Mouse (Mus musculus) embryonic fibroblast, embryonic 13.5 days (primary cell): Measurements from ENCODE around the gene Col27a1.

ENCODE experiments used
- CTCF ChIP-seq: IDR thresholded peaks from 2 replicates; pipeline ENCODE4 v1.5.1; 2011; ENCODE audit warnings: mild to moderate bottlenecking, control low read depth, low read length, moderate library complexity, borderline replicate concordance; ENCODE audit not compliant: insufficient read depth
- POLR2A ChIP-seq: IDR thresholded peaks from 2 replicates; pipeline ENCODE4 v1.6.1; 2011; ENCODE audit warnings: low read depth, mild to moderate bottlenecking, control low read depth, low read length, moderate library complexity

DNA sequence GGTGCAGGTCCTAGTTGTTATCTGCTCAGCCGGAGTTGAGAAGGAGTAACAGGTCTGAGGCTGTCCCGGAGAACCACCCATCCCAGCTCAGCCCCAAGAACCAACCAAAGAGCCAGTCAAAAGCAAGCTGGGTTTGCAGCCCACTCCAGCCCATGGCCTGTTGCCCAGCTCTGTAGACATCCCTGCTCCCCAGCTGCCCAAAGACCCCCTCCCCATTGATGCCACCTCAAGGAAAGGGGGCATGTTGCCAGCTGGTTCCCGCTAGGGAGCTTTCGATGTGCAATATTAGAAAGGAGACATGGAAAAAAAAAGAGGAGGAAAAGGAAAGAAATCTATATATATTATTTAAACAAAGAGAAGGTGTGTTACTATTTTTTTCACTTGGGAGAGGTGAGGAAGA, 119.6 kb downstream of the Col27a1 start:
- no peak for TF ChIP-seq CTCF
- TF ChIP-seq POLR2A = no peak
